Mouse (Mus musculus): Measurements from ENCODE around the gene Casp1. TPM values are rescaled to one million over a fixed set of nuclear protein-coding genes. Genes with fewer than 3 reads are reported as not detected.

The Casp1 gene
- polyA plus RNA-seq, 1 experiment from 2014 or later: 0.75 TPM

- ATAC-seq (ENCODE audit: low read depth): no peak
- 79% methylated on average over 3 of the region's 3 CpGs for WGBS
- H3K9ac ChIP-seq: no peak overlapping the region
- no peak overlapping the region for H3K4me2 ChIP-seq
- no peaks in the 10 kb centered on the region for H3K36me3 ChIP-seq
- H3K27ac ChIP-seq (replicated peaks): no peak overlapping the region
- no peaks in the 10 kb centered on the region for H3K27me3 ChIP-seq
- H3K4me3 ChIP-seq: no peak overlapping the region
- H3K4me1 ChIP-seq (replicated peaks): no peaks in the 10 kb centered on the region
- no peaks in the 10 kb centered on the region for H3K9me3 ChIP-seq
These were observed 29.9 kb downstream of the Casp1 start for GRCm38 (mm10) chr9:5328204-5328603.

GRCm38 (mm10) chr9:5332441-5332840 is 34.1 kb downstream of the Casp1 start:
- Histone ChIP-seq H3K4me1 (replicated peaks) (no peaks in the 10 kb centered on the region), H3K9ac (no peak overlapping the region), H3K36me3 (no peaks in the 10 kb centered on the region), H3K4me3 (no peak overlapping the region), H3K27ac (replicated peaks) (no peak overlapping the region), H3K4me2 (no peak overlapping the region), H3K27me3 (no peaks in the 10 kb centered on the region), H3K9me3 (no peaks in the 10 kb centered on the region)
- ATAC-seq (ENCODE audit: low read depth): no peak

- no peaks in the 10 kb centered on the region for H3K9me3 ChIP-seq
- no peaks in the 10 kb centered on the region for H3K4me1 ChIP-seq (replicated peaks)
- H3K36me3 ChIP-seq: no peaks in the 10 kb centered on the region
- 92% methylated on average over 1 of the region's 1 CpGs for WGBS
- H3K9ac ChIP-seq: no peak overlapping the region
- no peak overlapping the region for H3K4me2 ChIP-seq
- ATAC-seq (ENCODE audit: low read depth): no peak
- no peaks in the 10 kb centered on the region for H3K27me3 ChIP-seq
- H3K4me3 ChIP-seq: no peak overlapping the region
- no peak overlapping the region for H3K27ac ChIP-seq (replicated peaks)
These were observed 35.1 kb downstream of the Casp1 start for GRCm38 (mm10) chr9:5333422-5333821.

GRCm38 (mm10) chr9:5343092-5343491 is 44.8 kb downstream of the Casp1 start:
- Histone ChIP-seq H3K9ac (no peak overlapping the region), H3K27me3 (no peaks in the 10 kb centered on the region), H3K4me1 (replicated peaks) (no peaks in the 10 kb centered on the region), H3K9me3 (no peaks in the 10 kb centered on the region), H3K27ac (replicated peaks) (no peak overlapping the region), H3K4me3 (no peak overlapping the region), H3K36me3 (no peaks in the 10 kb centered on the region), H3K4me2 (no peak overlapping the region)
- WGBS: 71% methylated on average over 1 of the region's 1 CpGs
- no peak for ATAC-seq (ENCODE audit: low read depth)

- H3K36me3 ChIP-seq: no peaks in the 10 kb centered on the region
- 90% methylated on average over 4 of the region's 4 CpGs for WGBS
These were observed 45.8 kb downstream of the Casp1 start for GRCm38 (mm10) chr9:5344090-5344489.

GRCm38 (mm10) chr9:5345291-5345898 is 47.1 kb downstream of the Casp1 start, which contains the start of gene Casp12:
Casp12 (plus strand) TSS chr9:5345430.
- Histone ChIP-seq H3K36me3 (no peaks in the 10 kb centered on the region), H3K4me1 (replicated peaks) (no peaks in the 10 kb centered on the region), H3K9me3 (no peaks in the 10 kb centered on the region), H3K27ac (replicated peaks) (no peak within 1 kb of the TSS), H3K27me3 (no peaks in the 10 kb centered on the region), H3K4me2 (no peak within 1 kb of the TSS), H3K9ac (no peak within 1 kb of the TSS), H3K4me3 (no peak within 1 kb of the TSS)
- ATAC-seq (ENCODE audit: low read depth): no peak
- 79% methylated on average over 4 of the region's 4 CpGs for WGBS

More at GRCm38 (mm10) chr9:5344090-5344489, 45.8 kb downstream of the Casp1 start:
- H3K9ac ChIP-seq: no peak overlapping the region
- H3K9me3 ChIP-seq: no peaks in the 10 kb centered on the region
- H3K4me3 ChIP-seq: no peak overlapping the region
- no peaks in the 10 kb centered on the region for H3K4me1 ChIP-seq (replicated peaks)
- H3K4me2 ChIP-seq: no peak overlapping the region
- H3K27me3 ChIP-seq: no peaks in the 10 kb centered on the region
- H3K27ac ChIP-seq (replicated peaks): no peak overlapping the region
- ATAC-seq (ENCODE audit: low read depth): no peak

- no peak for ATAC-seq (ENCODE audit: low read depth)
- no peak overlapping the region for H3K4me3 ChIP-seq
- H3K9ac ChIP-seq: no peak overlapping the region
- no peak overlapping the region for H3K4me2 ChIP-seq
- no peaks in the 10 kb centered on the region for H3K36me3 ChIP-seq
- 83% methylated on average over 4 of the region's 4 CpGs for WGBS
- H3K27ac ChIP-seq (replicated peaks): no peak overlapping the region
- H3K4me1 ChIP-seq (replicated peaks): no peaks in the 10 kb centered on the region
- H3K27me3 ChIP-seq: no peaks in the 10 kb centered on the region
- no peaks in the 10 kb centered on the region for H3K9me3 ChIP-seq
These were observed 49.1 kb downstream of the Casp1 start for GRCm38 (mm10) chr9:5347381-5347780.

- no peaks in the 10 kb centered on the region for H3K27me3 ChIP-seq
- no peaks in the 10 kb centered on the region for H3K36me3 ChIP-seq
- no peaks in the 10 kb centered on the region for H3K9me3 ChIP-seq
- H3K9ac ChIP-seq: no peak overlapping the region
- H3K27ac ChIP-seq (replicated peaks): no peak overlapping the region
- WGBS: 86% methylated on average over 2 of the region's 2 CpGs
- H3K4me3 ChIP-seq: no peak overlapping the region
- no peaks in the 10 kb centered on the region for H3K4me1 ChIP-seq (replicated peaks)
- ATAC-seq (ENCODE audit: low read depth): no peak
- H3K4me2 ChIP-seq: no peak overlapping the region
These were observed 55.4 kb downstream of the Casp1 start for GRCm38 (mm10) chr9:5353673-5354072.

- Histone ChIP-seq H3K27ac (replicated peaks) (no peak overlapping the region), H3K4me3 (no peak overlapping the region), H3K36me3 (no peaks in the 10 kb centered on the region), H3K4me1 (replicated peaks) (no peaks in the 10 kb centered on the region), H3K9me3 (no peaks in the 10 kb centered on the region), H3K27me3 (no peaks in the 10 kb centered on the region), H3K9ac (no peak overlapping the region), H3K4me2 (no peak overlapping the region)
- no peak for ATAC-seq (ENCODE audit: low read depth)
These were observed 58.5 kb downstream of the Casp1 start for GRCm38 (mm10) chr9:5356801-5357200.

Other genes starting within 250 kb of the Casp1 start
- gene Casp4, start 10.3 kb downstream of the Casp1 start, polyA plus RNA-seq (2015; fragmentation: Nextera tagmentation; extraction: Ambion mirVana): 0.27 TPM in 1 of 2 replicates, not detected in the other
- 1.0 and 1.3 TPM in 2 replicates for gene Casp12, start 46.9 kb downstream of the Casp1 start, polyA plus RNA-seq (2015; fragmentation: Nextera tagmentation; extraction: Ambion mirVana)